Mouse (Mus musculus): Measurements from ENCODE around the gene Itgal.

DNA sequence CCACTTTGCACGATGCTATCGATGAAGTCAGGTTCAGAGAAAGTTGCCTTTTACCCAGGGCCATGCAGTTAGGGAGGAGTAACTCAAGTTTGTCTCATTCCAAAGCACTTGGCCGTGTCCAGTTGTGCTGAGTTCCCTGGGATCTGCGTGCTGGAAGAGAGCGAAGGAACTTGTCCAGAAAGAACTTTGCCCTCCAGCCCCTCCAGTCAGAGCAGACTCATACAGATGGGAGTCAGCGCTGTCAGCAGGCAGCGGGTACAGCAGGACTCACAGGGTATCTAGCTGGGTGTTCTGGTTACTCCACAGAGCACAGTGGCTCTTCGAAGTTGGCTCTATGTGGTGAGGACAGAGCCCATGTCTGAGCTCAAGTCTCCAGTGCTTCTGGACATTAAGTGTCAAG lies 29.5 kb downstream of the Itgal start:
- TF ChIP-seq CTCF (IDR thresholded peaks at IDR 0.05; ENCODE audit: extremely low read depth, insufficient read length, insufficient replicate concordance, low read depth, low read length), result no peak
- TF ChIP-seq POLR2A (IDR thresholded peaks at IDR 0.05; ENCODE audit: low read depth, low read length), result no peak

Measured in small intestine, adult 2 months (tissue).